Mouse (Mus musculus) kidney, adult 8-10 months (tissue): ENCODE data around the gene 2210011C24Rik.
"Not testable (repeated sequence)": the region's sequence is repeated elsewhere in the genome, so short reads cannot be mapped to it uniquely, and the experiment has no call there.

Experiments
- DNase-seq, 2 experiments: peaks; one replicate each; pipeline ENCODE4 v3.0.0; 2022

Gene 2210011C24Rik

GRCm38 (mm10) chr8:83992488-83992887, 19.5 kb downstream of the 2210011C24Rik start:
- no peak for DNase-seq

- no peak for DNase-seq
Measured at GRCm38 (mm10) chr8:83990170-83990569, 21.8 kb downstream of the 2210011C24Rik start.

GRCm38 (mm10) chr8:83989243-83989642, 22.7 kb downstream of the 2210011C24Rik start:
- DNase-seq = no peak

- DNase-seq = not testable (repeated sequence)
Measured at GRCm38 (mm10) chr8:83983222-83983621, 28.7 kb downstream of the 2210011C24Rik start.

- no peak for DNase-seq
Measured at GRCm38 (mm10) chr8:83982449-83982848, 29.5 kb downstream of the 2210011C24Rik start.

- DNase-seq = no peak
Measured at GRCm38 (mm10) chr8:83981533-83981932, 30.4 kb downstream of the 2210011C24Rik start.

DNA sequence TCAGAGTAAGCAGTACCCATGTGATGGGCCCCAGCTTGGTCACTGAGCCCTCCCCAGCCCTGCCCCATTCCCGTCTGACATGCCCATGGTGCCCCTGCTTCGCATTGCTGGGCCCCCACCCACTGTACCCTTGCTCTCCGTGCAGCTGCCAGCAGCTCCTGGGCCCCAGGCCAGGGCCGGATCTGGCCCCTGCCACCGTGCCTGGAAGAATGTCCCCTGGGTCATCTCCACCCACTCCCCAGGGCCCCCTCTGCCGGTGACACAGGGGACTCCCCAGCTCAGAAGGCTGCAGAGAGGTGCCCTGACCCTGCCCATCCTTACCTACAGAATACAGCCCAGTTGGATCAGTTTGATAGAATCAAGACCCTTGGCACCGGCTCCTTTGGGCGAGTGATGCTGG, 31.1 kb downstream of the 2210011C24Rik start:
- DNase-seq = no peak

DNA sequence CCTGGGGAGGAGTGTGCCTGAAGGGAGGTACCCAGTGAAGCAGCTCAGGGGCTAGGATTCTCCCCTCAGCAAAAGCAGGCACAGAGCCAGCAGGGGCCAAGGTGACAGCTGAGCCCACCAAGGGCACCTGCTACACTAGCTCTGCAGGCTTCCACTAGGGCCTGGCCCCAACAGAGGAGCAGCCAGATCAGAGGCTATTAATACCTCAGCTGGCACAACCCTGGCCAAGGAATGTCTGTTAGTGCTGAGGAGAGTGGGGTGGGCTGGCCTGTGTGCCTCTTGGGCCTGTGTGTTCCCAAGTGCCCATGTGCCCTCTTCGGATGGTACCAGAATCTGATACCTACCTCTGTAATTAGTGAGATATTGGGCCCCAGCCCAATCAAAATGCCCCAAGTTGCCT, 31.7 kb downstream of the 2210011C24Rik start:
- DNase-seq = no peak

DNA sequence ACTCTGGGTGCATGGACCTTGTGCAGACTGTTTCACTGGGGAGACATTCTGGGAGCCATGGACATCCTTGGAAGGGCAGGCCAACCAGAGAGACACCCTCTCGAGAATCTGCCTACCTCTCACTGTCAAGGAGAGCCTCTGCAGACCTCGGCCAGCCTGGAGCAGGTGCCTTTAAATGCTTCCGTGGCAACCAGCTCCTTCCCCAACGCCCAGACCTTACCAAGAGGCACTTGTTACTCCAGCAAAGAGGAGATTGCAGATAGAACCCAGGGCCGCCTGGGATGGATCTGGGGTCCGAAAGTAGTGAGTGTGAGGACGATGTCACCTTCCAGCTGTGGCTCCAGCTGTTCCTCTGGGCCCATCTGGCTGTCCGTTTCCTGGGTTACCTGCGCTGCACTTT, 33.8 kb downstream of the 2210011C24Rik start:
- DNase-seq = no peak

GRCm38 (mm10) chr8:83977646-83978045, 34.3 kb downstream of the 2210011C24Rik start:
- DNase-seq = peak; percentile 45 to 49

DNA sequence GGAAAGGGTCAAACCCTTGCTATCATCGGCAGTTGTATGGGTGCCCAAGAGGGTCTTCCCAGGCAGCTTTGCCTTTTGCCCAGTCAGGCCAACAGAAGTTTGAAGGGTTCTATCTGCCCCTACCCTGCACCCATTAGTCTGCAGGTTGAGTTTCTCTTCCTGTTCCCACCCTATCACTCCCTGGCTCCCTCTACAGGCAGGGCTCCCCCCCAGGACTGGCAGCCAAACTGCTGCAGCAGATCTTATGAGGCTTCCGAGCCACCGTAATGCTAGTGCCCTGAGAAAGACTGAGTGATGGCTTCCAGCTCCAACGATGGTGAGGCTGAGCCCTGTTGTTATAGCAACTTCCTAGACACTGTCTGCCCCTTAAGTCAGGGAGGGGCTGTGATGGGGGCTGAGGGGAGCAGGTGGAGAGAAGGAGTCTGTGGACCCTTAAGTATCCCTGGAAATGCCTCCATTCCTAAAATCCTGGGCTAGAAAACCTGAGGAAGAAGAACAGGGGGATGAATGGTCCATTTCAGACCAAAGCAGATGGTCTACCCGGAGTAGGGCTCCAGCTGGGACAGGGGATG, 35.1 kb downstream of the 2210011C24Rik start:
- DNase-seq = peak in 1 of 2 experiments; percentile 16

DNA sequence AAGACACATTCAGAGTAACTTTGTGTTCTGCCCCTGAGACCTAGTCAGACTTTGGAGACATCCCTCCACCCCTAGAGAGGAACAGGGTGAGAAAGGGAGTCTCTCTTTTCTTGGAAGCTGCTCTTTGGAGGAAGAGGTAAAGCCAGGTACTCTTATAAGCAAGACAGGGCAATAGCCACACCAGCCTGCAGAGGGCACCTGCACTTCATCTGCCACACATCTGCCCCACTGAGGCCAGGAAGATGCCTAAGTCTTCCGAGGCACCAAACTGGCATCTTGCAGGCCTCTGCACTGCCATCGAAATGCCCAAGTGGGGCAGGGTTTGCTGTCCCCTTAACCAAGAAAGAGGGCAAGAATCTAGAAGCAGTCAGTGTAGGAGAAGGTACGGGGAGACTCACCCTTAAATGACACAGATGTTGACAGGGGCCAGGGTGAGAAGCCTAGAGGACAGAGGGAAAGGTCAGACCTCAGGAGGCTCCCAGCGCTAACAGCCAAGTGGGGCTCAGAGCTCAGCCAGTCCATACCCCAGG, 35.8 kb downstream of the 2210011C24Rik start:
- DNase-seq = peak; percentile 20 to 66

- no peak for DNase-seq
Measured at GRCm38 (mm10) chr8:83974521-83974920, 37.5 kb downstream of the 2210011C24Rik start.

DNA sequence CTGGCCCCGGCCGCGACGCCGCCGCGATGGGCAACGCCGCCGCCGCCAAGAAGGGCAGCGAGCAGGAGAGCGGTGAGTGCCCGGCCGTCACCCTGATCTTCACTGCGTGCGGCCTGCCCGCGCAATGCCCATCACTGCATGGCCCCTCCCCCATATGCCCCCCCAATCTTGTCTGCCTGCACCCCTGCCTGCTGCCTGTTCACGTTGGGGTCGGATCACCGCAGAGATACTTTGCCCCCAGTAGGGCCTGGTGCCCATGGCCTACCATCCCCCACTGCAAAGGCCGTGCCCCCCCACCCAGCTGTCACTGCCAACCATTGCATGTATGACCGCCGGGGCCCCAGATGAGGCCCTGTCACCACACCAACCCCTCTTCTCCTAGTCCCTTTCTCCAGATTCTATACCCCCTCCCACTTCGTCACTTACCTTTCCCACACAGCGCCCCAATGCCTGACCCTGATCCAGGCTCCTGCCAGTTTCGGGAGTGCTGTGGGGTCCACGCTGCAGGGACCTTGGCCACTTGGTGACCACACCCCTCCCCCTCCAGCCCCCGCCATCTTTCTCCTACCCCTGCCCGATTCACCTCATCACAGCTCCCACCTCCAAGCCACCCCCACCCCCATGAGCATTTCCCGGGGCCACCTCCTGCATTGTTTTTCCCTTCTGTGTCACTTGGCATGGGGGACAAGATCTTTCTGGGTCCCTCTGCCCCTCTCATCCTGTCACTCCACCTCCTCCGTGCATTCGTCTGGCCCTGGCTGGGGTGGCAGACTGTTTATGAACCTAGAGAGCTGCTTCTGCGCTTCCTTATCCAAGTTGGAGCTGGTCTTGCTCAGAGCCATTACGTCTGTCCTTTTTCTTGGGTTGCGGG, 38.6 kb downstream of the 2210011C24Rik start:
- no peak for DNase-seq

- DNase-seq = peak; percentile 99
Measured at GRCm38 (mm10) chr8:83972150-83973120, 39.5 kb downstream of the 2210011C24Rik start, which contains the start of gene Prkaca. Gene Prkaca, plus strand, starts transcription at chr8:83972993.

DNA sequence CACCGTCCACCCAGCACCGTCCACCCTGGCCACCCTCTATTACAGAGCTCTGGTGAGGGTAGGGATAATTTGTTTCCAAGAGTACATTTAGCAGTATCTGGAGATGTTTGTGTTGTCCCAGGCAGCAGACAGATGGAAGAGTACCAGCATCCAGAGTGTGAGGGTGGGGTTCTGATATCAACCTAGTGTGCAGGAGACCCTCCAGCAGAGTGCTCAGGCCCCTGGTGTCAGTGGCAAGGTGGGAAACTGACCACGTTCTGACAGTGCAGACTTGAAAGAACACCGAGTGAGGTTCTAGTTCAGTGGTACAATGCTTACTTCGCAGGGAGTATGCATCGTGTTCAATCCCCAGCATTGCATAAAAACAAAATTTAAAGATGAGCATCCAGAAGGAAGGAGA, 40.3 kb downstream of the 2210011C24Rik start:
- DNase-seq = no peak

DNA sequence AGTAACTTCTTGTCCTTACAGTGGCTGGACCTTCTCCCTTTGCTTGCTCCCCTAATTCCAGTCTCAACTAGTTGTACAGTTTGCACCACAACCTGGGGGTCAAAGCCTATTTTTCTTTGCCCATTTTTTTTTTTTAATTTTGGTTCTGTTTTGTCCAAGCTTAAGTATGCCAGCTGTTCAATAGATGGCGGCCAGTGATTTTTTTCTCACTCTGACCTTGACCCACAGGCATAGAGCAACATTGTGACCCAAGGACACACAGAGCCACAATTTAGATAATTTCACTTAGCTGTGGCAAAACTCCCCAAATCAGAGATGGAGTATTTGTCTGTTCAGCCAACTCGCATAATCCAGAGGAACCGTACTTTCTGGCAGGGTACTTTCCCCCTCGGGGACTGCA, 40.9 kb downstream of the 2210011C24Rik start:
- no peak for DNase-seq

GRCm38 (mm10) chr8:83967701-83968100, 44.3 kb downstream of the 2210011C24Rik start:
- DNase-seq = no peak

DNA sequence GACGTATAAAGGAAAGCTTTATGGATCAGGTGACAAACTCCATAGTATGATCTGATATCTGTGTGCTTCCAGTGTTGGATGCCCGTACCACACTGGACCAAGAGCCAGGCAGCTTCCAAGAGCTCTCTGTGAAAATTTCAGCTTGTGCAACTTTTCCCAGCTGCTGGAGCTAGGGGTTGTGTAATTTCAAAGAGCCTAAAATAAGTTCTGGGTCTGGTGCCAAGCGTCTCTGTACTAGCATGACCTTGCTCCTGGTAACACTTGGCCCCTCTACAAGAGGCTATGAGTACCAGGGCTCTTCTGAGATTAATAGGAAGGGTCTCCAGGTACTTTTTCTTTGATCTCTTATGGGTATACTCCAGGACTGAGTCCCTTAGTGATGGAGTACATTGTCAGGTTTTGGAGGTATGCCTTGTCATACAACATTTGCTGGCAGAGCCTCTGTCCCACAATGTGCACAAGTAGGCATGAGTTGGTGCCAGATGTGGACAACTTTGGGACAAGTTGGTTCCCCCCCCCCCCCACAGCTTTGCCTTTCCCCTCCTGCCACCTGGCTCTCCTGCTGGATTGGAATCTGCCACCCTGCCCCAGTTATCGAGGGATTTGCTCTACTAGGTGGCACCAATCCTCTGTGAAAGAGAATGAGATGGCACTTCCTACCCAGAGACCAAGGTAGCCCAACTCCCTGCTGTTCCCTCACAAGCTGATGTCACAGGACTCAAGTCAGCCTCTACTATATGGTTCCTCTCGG, 47.8 kb downstream of the 2210011C24Rik start:
- DNase-seq = peak in 1 of 2 experiments; percentile 14
